Mouse (Mus musculus): ENCODE measurements at regions not wholly inside any gene's neighbourhood (a gene's known extent, or its start where the extent isn't known, plus 50 kb on each side); places are given as distances from the start of the nearest gene placed in this dataset.

DNA sequence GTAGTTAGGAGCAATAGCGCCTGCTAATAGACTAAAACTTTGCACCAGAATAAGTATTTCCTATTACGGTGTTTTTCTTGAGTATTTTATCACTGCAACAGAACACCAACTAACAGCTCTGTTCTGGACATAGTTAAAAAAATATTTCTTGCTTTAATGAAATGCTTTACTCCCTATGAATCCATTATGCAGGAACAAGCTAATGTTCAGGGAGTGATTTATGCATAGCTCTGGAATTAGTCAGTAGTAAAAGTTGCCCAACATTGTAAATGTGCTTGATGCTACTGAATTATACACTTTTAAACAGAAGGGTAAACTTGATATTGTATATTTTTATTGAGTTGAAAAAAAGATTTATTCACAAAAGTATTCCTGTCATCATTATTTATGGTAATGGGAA lies 264.6 kb downstream of the Mreg start:
- 92% methylated on average over 2 of the region's 2 CpGs for WGBS

DNA sequence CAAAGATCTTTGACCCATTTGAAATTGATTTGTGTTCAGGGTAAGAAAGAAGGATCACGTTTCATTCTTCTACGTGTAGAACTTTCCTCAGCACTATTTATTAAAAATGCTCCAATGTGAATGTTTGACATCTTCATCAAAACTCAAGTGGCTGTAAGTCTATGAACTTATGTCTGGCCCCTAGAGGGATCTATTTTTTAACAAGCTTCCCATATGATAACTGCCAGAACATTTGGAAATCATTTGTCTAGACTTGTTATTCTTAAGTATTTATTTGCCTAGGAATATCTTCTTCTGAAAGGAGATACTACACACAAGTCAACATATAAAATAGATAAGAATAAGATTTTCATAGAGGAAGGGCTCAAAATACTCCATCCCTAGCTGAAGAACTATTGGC lies 265.2 kb downstream of the Mreg start:
- H3K4me3 ChIP-seq (replicated peaks; ENCODE audit: extremely low read depth, low read depth, low read length) = no peak overlapping the region
- WGBS = 64% methylated on average over 2 of the region's 2 CpGs
- no peak for DNase-seq
- H3K4me1 ChIP-seq (ENCODE audit: control insufficient read depth, insufficient read depth, low read length) = peaks cover 2% of the 10 kb centered on the region
- TF ChIP-seq POLR2A (IDR thresholded peaks at IDR 0.05; ENCODE audit: borderline replicate concordance, extremely low read depth, low read depth, low read length) (no peak), CTCF (IDR thresholded peaks at IDR 0.05; ENCODE audit: insufficient read depth, low read length) (no peak)

More for the DNA sequence above, 264.6 kb downstream of the Mreg start:
- H3K4me3 ChIP-seq (replicated peaks; ENCODE audit: extremely low read depth, low read depth, low read length) = no peak overlapping the region
- no peak for TF ChIP-seq POLR2A (IDR thresholded peaks at IDR 0.05; ENCODE audit: borderline replicate concordance, extremely low read depth, low read depth, low read length)
- no peak for TF ChIP-seq CTCF (IDR thresholded peaks at IDR 0.05; ENCODE audit: insufficient read depth, low read length)
- peaks cover 2% of the 10 kb centered on the region; the same call in 1 of the 2 replicates for H3K4me1 ChIP-seq (ENCODE audit: control insufficient read depth, insufficient read depth, low read length)
- DNase-seq = no peak

- no peak for TF ChIP-seq CTCF (IDR thresholded peaks at IDR 0.05; ENCODE audit: insufficient read depth, low read length)
- no peak for TF ChIP-seq POLR2A (IDR thresholded peaks at IDR 0.05; ENCODE audit: borderline replicate concordance, extremely low read depth, low read depth, low read length)
- WGBS = 66% methylated on average over 6 of the region's 6 CpGs
- H3K4me3 ChIP-seq (replicated peaks; ENCODE audit: extremely low read depth, low read depth, low read length) = no peak overlapping the region
- no peak for DNase-seq
- H3K4me1 ChIP-seq (ENCODE audit: control insufficient read depth, insufficient read depth, low read length) = peaks cover 7% of the 10 kb centered on the region
Observed at GRCm38 (mm10) chr1:71945070-71945469, 267.0 kb downstream of the Mreg start.

DNA sequence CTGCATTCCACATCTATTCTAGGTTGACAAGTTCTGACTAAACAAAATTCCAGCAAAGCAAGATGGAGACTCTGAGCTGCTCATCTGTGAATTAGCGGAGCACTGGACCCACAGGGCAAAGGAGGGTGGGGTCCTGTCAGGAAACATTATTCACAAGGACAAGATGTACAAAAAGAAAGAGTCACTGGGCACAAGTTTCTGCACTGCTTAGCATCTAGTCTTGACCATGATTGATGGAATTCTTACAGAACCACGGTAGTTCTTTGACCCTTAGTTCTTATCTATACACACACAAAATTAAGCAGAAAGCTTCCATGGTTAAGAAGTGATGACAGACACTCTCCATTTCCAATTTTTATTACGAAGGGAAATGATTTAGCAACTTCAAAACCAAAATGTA lies 267.6 kb downstream of the Mreg start:
- no peak for TF ChIP-seq POLR2A (IDR thresholded peaks at IDR 0.05; ENCODE audit: borderline replicate concordance, extremely low read depth, low read depth, low read length)
- TF ChIP-seq CTCF (IDR thresholded peaks at IDR 0.05; ENCODE audit: insufficient read depth, low read length) = no peak
- no peak for DNase-seq
- 53% methylated on average over 3 of the region's 3 CpGs for WGBS
- no peak overlapping the region for H3K4me3 ChIP-seq (replicated peaks; ENCODE audit: extremely low read depth, low read depth, low read length)
- H3K4me1 ChIP-seq (ENCODE audit: control insufficient read depth, insufficient read depth, low read length) = peaks cover 7% of the 10 kb centered on the region

DNA sequence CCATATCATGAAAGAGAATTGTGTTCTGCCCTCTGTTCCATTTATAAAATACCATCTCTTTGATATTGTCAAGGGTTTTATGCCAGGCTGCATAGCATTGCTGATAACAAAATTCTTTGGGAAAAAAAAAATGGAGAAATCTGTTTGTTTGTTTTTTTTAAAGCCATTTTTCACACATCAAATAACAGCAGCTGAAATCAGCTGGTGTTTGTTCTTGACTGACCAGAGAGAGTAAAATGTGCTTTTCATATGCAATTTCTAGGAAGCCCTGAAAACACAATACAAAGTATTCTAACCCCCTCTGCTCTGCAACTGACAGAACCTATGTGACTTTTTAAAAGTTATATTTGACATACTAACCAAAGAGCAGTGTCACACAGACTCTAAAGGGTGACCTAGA lies 270.0 kb downstream of the Mreg start:
- TF ChIP-seq POLR2A (IDR thresholded peaks at IDR 0.05; ENCODE audit: borderline replicate concordance, extremely low read depth, low read depth, low read length) (no peak), CTCF (IDR thresholded peaks at IDR 0.05; ENCODE audit: insufficient read depth, low read length) (no peak)
- DNase-seq = no peak
- H3K4me1 ChIP-seq (ENCODE audit: control insufficient read depth, insufficient read depth, low read length) = peaks cover 10% of the 10 kb centered on the region
- H3K4me3 ChIP-seq (replicated peaks; ENCODE audit: extremely low read depth, low read depth, low read length) = no peak overlapping the region

DNA sequence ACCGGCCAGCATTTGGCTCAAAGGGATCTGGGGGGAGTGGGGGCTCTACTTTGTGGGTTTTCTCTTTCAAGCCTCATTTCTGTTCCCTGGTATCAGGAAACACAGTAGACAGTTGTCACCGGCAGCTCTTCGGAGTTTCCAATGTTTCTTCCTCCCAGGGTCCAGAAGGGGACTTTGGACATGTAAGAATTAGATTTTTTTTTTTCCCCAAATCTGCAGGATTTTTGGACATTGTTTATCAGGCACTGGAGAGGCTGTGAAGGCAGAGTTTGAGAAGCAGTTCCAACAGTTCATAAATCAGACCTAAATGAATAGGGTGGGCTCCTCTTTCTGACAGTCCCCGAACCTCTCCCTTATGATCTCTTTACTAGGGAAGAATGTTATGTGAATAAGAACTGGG lies 270.4 kb downstream of the Mreg start:
- Histone ChIP-seq H3K4me3 (replicated peaks; ENCODE audit: extremely low read depth, low read depth, low read length) (no peak overlapping the region), H3K4me1 (ENCODE audit: control insufficient read depth, insufficient read depth, low read length) (peaks cover 10% of the 10 kb centered on the region)
- no peak for DNase-seq
- no peak for TF ChIP-seq CTCF (IDR thresholded peaks at IDR 0.05; ENCODE audit: insufficient read depth, low read length)
- no peak for TF ChIP-seq POLR2A (IDR thresholded peaks at IDR 0.05; ENCODE audit: borderline replicate concordance, extremely low read depth, low read depth, low read length)
- WGBS = 54% methylated on average over 4 of the region's 4 CpGs

DNA sequence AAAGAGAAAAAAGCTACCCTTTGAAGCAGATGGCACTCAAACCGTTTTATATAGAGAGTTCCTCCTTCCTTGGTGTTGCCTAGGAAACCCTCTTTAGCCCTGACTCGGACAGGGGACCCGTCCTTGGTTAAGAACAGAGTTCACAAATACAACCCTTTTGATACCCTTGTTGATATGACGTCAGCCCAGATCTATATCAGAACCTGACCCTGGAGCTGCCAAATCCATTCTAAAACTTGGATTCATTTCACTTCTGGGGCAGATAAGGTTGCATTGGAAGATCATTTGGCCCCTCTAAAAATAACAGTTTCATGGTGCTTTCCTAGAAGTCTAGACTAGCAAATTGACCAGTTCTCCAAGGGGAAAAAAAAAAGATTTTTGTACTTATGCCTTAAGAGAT lies 271.2 kb downstream of the Mreg start:
- no peak overlapping the region for H3K4me3 ChIP-seq (replicated peaks; ENCODE audit: extremely low read depth, low read depth, low read length)
- H3K4me1 ChIP-seq (ENCODE audit: control insufficient read depth, insufficient read depth, low read length) = peaks cover 10% of the 10 kb centered on the region
- WGBS = 21% methylated on average over 4 of the region's 4 CpGs
- TF ChIP-seq POLR2A (IDR thresholded peaks at IDR 0.05; ENCODE audit: borderline replicate concordance, extremely low read depth, low read depth, low read length) (no peak), CTCF (IDR thresholded peaks at IDR 0.05; ENCODE audit: insufficient read depth, low read length) (no peak)
- no peak for DNase-seq

GRCm38 (mm10) chr1:71938323-71939007 lies 273.6 kb downstream of the Mreg start:
- WGBS = 20% methylated on average over 12 of the region's 12 CpGs
- TF ChIP-seq CTCF (IDR thresholded peaks at IDR 0.05; ENCODE audit: insufficient read depth, low read length) = no peak
- TF ChIP-seq POLR2A (IDR thresholded peaks at IDR 0.05; ENCODE audit: borderline replicate concordance, extremely low read depth, low read depth, low read length) = no peak
- no peak overlapping the region for H3K4me3 ChIP-seq (replicated peaks; ENCODE audit: extremely low read depth, low read depth, low read length)
- peaks cover 8% of the 10 kb centered on the region for H3K4me1 ChIP-seq (ENCODE audit: control insufficient read depth, insufficient read depth, low read length)
- DNase-seq = no peak

DNA sequence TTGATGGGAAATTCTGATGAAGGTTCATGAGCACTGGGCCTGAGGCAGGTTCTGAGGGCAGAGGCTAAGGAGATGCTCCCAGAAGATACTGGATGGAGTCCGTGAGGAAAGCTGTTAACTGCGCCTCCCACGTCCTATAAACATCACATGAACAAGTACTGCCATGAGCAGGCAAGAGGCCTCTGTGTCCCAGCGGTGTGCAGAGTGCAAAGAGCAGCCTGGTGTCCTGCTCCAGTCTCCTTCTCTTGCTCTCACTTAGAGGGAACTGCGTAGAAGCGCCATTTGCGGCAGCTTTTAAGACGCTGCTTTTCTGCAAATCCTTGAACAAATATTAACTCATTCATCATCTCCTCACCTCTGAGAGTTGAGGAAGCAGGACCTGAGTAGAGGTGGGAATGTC lies 274.2 kb downstream of the Mreg start:
- no peak for DNase-seq
- Histone ChIP-seq H3K4me1 (ENCODE audit: control insufficient read depth, insufficient read depth, low read length) (peaks cover 8% of the 10 kb centered on the region), H3K4me3 (replicated peaks; ENCODE audit: extremely low read depth, low read depth, low read length) (no peak overlapping the region)
- WGBS = 56% methylated on average over 8 of the region's 8 CpGs
- TF ChIP-seq CTCF (IDR thresholded peaks at IDR 0.05; ENCODE audit: insufficient read depth, low read length) (no peak), POLR2A (IDR thresholded peaks at IDR 0.05; ENCODE audit: borderline replicate concordance, extremely low read depth, low read depth, low read length) (no peak)

DNA sequence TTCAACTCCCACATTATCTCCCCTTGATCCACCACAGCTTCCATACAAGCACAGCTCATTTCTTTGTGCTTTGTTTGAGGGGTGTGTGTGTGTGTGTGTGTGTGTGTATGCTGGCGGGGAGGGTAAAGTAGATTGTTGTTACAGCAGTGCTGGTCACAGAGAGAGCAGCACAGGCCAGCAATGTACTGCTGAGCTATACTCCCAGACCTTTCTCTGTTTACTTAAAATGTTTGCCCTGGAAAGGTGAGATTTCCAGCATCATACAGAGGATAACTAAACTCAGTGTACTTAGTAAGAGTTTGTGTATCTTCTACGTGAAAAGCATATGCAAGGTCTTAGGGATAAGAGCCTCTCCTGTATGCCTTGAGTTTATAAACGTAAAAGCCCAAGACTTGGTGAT lies 274.9 kb downstream of the Mreg start:
- DNase-seq = no peak
- Histone ChIP-seq H3K4me3 (replicated peaks; ENCODE audit: extremely low read depth, low read depth, low read length) (no peak overlapping the region), H3K4me1 (ENCODE audit: control insufficient read depth, insufficient read depth, low read length) (peaks cover 8% of the 10 kb centered on the region)
- TF ChIP-seq POLR2A (IDR thresholded peaks at IDR 0.05; ENCODE audit: borderline replicate concordance, extremely low read depth, low read depth, low read length) = no peak
- no peak for TF ChIP-seq CTCF (IDR thresholded peaks at IDR 0.05; ENCODE audit: insufficient read depth, low read length)
- WGBS = 74% methylated on average over 3 of the region's 3 CpGs

Data from lung, adult 2 months (tissue).